Mouse (Mus musculus) olfactory bulb, adult 2 months (tissue): ENCODE data around the gene Cd200r1.
"Not testable (repeated sequence)": the region's sequence is repeated elsewhere in the genome, so short reads cannot be mapped to it uniquely, and the experiment has no call there.

Experiments used
- CTCF ChIP-seq: fragments of 200-500 bp; IDR thresholded peaks from 2 replicates; pipeline ENCODE4 v1.5.1; 2012; ENCODE audit warnings: low read depth, mild to moderate bottlenecking, low read length, moderate library complexity; ENCODE audit not compliant: insufficient read depth
- POLR2A ChIP-seq: fragments of 200-500 bp; IDR thresholded peaks from 2 replicates; pipeline ENCODE4 v1.6.1; 2012; ENCODE audit warnings: mild to moderate bottlenecking, low read depth, low read length, moderate library complexity; ENCODE audit not compliant: insufficient read depth

DNA sequence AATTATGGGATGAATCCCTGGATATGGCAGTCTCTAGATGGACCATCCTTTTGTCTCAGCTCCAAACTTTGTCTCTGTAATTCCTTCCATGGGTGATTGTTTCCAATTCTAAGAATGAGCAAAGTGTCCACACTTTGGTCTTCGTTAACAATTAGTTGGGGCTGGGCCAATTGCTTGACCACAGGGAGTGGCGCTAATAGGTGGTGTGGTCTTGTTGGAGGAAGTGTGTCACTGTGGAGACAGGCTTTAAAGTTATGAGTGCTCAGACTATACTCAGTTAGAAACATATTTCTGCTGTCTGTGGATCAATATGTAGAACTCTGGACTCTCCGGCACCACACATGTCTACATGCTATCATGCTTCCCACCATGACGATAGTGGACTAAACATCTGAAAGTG, 44.7 kb downstream of the Cd200r1 start:
- TF ChIP-seq POLR2A, CTCF: not testable (repeated sequence)
